Mouse (Mus musculus) brain, embryonic 18.5 days (tissue): ENCODE data around the gene Olfr430.
A peak's percentile ranks its signal among the peaks of the same experiment; 100 is the strongest.
"Not testable (repeated sequence)": the region's sequence is repeated elsewhere in the genome, so short reads cannot be mapped to it uniquely, and the experiment has no call there.

Experiments used
- DNase-seq: peaks from one replicate; pipeline ENCODE4 v3.0.0-alpha.2; 2012; ENCODE audit warnings: low read depth, low spot score

The Olfr430 gene

DNA sequence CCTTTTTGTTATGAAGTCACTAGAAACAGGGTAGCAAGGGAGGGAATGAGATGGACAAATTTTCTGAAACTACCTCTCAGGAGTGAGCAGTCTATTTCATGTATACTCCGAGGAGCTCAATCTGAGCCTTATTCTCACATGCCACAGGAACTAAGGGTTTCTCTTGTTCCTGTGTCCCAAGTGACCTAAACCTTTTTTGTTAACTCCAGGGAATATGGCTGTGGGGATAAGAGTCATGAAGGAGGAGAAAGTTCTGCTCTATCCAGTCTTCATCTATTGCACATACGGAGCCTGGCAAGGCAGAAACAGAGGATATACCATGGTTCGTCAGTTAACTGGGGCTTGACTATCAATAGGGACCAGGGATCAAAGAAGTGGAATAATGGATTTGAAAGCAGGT, at the start of gene Olfr430:
Gene Olfr430, plus strand, starts transcription at position 301 of the 400 bp plus-strand sequence.
- no peak for DNase-seq

DNA sequence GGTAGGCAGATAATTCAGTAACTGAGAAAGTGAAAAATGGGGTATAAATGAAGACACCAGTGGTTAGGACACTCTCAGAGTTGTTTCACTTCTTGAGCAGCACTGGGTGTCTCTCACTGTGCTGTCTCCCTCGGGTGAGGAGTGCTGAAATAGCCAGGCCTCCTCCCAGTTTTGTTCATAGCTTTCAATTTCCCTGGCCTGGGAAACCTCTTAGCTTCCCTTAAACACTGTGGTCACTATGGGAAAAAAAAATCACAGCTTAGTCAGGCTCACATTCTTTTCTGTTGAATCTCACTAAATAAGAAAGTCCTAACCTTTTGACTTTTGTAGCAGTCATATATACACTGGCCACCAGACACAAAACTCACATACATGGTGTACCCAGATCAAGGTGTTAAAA, 34.7 kb upstream of the Olfr430 start, which contains the start of gene Ifi205:
Gene Ifi205, minus strand, starts transcription at position 113 of the 400 bp plus-strand sequence.
- DNase-seq: no peak

DNA sequence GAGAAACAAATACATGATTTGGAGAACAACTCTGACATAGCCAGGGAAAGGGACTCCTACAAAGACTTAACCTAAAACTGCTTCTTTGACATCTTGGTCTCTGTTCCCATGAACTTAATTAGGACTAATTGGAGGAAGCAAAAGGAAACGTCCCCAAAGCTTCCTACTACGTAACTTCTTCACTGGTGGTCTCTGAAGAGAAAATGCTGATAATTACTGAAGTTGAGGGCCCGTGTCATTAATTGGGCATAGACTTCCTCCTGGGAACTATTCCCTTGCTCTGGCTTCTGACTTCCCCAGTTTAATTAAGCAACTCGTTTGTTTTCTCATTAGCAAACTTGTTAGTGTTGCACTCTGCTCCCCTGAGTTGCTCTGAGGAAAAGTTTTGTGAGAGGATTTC, 30.6 kb upstream of the Olfr430 start:
- no peak for DNase-seq

DNA sequence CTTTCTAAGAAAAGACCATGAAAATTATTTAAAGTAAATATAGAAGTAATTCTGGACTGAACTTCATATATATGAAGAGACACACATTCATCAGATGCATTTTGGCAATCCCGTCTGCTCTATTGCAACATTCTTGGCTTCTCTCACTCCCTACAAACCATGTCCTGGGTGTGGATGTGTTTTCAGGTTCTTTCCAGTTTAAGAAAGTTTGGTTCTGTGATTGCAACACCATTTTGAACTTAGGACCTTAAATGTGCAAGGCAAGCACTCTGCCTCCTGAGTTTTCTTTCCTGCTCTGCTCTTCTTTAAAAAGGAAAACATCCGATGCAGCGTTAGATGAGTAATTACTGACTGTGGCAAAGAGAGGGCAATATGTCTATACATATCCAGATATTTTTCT, 27.9 kb upstream of the Olfr430 start:
- DNase-seq: no peak

DNA sequence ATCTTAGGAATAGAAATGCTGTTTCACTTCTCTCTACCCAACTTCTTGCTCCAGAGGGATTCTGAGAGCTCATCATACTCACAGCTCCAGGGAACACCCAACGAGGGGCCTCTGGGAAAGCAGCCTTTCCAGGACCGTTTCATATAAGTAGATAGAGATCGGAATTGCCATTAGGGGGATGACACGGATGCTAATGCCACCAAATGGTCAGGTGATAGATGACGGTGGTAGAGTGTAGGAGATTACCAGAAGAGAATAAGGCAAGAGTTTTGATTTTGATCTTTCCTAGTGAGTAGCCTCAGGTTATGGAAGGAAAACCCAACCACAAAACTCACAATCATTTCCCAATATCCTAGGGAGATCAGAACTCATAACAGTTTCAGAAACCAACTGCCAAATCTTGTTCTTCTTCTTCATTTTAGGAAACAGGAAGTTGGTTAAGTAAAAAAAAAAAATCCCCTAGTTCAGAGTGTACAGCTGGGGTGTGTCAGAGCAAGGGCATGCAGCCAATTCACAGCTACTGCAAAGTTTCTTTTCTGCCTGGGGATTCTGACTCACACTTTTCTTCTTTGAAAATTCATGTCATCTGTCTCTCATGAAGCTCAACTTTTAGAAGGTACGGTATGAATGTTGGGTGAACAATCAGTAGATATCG, 25.8 kb upstream of the Olfr430 start, which contains the start of gene Olfr433:
Gene Olfr433, plus strand, starts transcription at position 183 of the 655 bp plus-strand sequence.
- DNase-seq: no peak

DNA sequence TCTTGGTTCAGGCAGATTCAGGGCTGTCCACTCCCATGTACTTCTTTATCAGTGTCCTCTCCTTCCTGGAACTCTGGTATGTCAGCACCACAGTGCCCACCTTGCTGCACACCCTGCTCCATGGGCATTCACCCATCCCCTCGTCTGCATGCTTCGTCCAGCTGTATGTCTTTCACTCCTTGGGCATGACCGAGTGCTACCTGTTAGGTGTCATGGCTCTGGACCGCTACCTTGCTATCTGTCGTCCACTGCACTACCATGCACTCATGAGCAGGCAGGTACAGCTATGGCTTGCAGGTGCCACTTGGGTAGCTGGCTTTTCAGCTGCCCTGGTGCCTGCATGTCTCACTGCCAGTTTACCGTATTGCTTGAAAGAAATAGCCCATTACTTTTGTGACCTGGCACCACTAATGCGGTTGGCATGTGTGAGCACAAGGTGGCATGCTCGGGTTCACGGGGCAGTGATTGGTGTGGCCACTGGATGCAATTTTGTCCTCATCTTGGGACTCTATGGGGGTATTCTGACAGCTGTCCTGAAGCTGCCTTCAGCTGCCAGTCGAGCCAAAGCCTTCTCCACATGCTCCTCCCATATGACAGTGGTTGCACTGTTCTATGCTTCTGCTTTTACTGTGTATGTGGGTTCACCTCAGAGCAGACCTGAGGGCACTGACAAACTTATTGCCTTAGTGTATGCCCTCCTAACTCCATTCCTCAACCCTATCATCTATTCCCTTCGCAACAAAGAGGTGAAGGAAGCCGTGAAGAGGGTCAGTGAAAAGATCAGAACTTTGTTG, 24.1 kb upstream of the Olfr430 start:
- not testable (repeated sequence) for DNase-seq

DNA sequence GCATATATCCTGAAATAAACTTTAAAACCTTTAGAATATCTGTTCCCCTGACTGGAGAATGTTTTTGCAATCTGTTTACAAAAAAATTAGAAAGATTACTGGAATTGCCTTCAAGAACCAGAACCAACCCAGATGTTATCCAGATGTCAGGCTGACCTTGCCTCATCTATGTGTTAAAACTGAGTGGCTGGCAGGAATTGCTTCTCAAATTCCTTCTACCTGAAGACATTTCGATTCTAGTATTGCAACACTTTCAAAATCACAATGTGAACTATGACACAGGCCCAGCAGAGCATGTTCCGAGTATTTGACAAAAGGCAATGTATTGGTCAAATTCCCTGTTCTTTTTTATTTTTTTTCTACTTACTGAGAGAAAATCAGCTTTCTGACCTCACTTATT, 22.0 kb upstream of the Olfr430 start:
- DNase-seq: no peak

DNA sequence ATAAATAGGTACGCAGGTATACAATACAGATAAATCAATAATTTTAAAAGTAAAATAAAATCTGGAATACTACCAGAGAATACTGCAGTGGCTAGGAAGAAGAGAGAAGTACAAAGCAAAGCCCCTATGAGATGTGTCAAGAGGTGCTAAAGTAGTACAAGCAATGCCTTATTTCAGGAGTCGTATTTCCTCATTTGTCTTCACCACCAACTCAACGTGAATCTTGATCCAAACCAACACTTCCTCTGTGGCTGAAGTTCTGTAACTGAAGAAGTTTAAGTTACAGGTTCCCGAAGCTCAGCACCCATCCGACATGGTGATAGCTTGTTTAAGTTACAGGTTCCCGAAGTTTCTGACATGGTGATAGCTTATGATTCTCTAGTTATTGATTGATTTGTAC, 18.2 kb upstream of the Olfr430 start:
- DNase-seq: not testable (repeated sequence)

DNA sequence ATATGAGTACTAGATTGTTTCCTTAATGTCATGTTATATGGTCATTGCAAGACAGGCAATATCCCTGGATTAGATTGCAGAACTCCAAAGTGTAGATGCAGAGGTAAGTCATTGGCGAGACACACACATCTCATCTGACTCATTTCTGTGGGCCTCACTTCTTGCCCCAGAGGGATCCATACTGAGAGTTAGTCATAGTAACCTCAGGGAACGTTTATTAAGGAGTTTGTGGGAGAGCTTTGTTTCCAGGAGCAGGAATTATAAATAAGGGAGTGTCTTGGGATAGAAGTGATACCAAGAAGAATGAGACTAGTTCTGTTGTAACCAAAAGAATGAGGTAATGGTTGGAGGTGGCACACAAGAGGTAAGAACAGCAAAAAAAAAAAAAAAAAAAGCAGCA, 17.5 kb upstream of the Olfr430 start, which contains the start of gene Olfr432:
Gene Olfr432, plus strand, starts transcription at position 313 of the 400 bp plus-strand sequence.
- no peak for DNase-seq

DNA sequence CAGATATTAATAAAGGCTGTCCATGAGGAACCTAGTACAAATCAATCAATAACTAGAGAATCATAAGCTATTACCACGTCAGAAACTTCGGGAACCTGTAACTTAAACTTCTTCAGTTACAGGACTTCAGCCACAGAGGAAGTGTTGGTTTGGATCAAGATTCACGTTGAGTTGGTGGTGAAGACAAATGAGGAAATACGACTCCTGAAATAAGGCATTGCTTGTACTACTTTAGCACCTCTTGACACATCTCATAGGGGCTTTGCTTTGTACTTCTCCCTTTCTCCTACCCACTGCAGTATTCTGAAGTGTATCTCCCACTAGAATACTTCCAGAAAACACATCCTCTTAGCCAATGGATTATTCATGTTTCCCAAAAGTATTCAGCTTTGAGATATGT, 17.0 kb upstream of the Olfr430 start:
- not testable (repeated sequence) for DNase-seq

DNA sequence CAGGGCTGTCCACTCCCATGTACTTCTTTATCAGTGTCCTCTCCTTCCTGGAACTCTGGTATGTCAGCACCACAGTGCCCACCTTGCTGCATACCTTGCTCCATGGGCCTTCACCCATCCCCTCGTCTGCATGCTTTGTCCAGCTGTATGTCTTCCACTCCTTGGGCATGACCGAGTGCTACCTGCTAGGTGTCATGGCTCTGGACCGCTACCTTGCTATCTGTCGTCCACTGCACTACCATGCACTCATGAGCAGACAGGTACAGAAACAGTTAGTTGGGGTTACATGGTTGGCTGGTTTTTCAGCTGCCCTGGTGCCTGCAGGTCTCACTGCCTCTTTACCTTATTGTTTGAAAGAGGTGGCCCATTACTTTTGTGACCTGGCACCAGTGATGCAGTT, 15.9 kb upstream of the Olfr430 start:
- no peak for DNase-seq

DNA sequence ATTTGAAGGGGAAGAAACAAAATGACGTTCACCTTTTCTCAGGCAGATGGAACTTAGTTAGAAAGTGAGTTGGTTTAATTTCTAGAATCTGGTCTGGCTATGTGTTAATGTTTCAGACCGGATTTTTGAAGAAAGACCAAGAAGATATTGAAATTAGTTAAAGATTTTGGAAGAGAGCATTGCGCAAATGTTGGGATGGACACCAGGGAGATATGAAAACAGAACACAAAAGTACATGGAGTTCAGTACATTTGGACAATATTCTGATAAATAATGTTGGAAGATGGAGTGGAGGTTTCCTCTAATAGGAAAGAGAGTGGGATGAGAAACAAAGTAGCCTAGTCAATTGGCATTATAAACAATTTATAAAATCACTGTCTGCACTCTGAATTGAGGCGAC, 14.9 kb upstream of the Olfr430 start:
- DNase-seq: no peak

DNA sequence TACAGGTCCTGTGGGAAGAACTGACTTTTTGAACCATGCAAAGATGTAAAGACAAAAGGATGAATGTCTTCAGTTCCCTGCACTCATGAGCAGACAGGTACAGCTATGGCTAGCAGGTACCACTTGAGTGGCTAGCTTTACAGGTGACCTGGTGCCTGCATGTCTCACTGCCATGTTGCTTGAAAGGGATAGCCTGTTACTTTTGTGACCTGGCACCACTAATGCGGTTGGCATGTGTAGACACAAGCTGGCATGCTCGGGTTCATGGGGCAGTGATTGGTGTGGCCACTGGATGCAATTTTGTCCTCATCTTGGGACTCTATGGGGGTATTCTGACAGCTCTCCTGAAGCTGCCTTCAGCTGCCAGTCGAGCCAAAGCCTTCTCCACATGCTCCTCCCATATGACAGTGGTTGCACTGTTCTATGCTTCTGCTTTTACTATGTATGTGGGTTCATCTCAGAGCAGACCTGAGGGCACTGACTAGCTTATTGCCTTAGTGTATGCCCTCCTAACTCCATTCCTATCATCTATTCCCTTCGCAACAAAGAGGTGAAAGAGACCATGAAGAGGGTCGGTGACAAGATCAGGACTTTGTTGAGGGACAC, 14.4 kb upstream of the Olfr430 start:
- no peak for DNase-seq

DNA sequence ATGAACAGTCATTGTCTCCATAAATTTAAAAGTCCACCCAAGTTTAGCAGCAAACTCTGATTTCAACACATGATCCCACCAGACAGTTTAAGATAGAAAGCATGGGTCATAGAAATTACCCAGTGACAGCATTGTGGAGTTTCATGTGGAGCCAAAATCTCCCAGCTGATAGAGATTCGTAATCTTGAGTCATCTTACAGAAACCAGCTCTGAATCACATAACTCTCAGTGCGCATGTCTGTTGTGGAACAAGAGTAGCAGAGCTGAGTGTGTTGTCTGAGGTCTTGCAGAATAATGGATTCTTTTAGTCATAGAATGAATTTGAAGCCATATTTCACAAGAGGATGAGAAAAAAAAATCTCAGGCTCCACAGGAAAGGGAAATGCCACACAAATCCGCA, 13.4 kb upstream of the Olfr430 start:
- no peak for DNase-seq

DNA sequence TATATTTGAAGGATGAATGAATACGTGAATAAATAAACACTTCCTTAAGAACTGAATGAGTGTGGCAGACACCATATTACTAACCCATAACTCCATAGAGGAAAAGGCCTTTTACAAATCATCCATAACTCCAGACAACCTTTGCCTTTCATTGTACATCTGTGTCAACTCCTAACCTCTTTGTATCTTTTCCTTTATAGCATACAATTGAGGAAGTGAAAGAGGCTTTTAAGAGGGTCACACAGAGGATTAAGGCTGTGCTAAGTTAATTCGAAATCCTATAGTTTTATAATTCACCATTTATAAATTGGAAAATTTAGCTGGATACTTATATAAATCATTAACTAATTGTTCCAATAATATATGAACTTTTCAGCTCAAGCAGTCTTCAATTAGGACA, 11.2 kb upstream of the Olfr430 start:
- no peak for DNase-seq

DNA sequence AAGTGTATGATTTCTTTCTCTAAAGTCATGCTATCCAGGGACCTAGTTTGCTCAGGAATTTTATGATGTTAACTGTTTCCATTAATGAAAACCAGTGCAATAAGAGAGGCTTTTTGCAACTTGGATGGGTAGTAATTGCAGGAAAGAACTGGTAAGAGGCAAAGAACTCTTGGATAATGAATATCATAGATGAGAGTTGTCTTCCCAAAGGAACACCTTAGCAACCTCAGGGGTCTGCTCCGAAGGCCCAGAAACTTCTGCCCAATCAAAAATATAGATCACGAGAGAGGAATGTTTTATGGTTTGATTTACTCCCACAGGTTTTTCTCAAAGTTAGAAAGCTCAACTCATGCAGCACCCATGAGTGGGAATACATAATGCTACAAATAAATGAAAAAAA, 17.6 kb downstream of the Olfr430 start, which contains the start of gene Olfr429:
Gene Olfr429, plus strand, starts transcription at position 301 of the 400 bp plus-strand sequence.
- DNase-seq: no peak

DNA sequence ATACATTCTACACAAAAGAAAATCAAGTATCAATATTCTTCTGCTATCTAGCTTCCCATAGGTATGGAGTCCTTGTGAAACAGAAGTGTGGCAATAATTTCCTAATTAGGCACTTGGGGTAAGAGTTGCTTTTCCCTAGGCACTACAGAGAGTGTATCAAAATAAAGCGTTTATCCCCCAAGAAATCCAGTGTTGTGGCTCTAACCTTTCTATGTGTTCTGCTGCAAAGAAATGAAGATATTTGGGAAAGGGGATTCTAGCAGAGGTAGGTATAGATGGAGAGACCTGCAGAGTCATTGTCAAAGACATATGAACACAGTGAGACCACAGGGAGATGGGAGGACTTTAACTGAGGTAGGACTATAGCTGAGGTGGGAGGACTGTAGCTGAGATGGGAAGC, 30.2 kb downstream of the Olfr430 start, which contains the start of gene Olfr427:
Gene Olfr427, plus strand, starts transcription at position 301 of the 400 bp plus-strand sequence.
- no peak for DNase-seq

DNA sequence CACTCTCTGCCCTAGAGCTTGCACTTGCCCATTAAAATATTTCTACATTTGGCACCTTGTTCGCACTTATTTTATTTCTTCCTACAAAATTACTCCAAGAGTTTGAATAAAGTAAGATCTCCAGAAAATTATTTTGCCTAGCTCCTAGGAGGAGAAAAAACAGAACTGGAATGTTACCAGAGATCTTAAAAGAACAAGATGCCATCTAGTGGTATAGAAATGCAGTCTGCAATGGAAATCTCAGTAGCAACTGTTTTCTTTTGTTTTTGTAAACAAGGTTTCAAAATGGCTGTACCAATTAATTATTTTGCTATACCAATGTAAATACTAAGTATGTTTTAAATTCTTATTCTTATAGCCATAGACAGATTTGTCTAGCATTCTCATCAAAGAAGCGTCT, 37.3 kb downstream of the Olfr430 start:
- DNase-seq: peak; percentile 3

DNA sequence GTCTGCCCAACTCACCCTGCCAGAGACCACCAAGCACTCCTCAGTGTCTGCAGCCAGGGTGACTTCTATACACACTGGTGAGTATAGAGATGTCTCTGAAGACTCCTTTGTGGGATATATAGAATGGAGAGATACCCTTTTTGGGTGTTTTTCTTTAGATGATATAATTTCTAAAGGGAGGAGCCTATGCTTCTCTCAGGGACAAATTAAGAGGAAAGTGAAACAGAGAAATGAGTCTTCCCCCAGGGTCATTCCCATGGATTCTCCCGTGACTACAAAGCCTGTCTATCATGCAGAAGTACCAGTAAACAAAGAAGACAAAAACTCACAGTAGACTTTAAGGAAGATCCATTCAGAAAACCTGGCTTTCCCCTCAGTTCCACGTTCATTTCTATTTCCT, 54.7 kb downstream of the Olfr430 start, which contains the start of gene Olfr231:
Gene Olfr231, minus strand, starts transcription at position 101 of the 400 bp plus-strand sequence.
- DNase-seq: no peak
